Mouse (Mus musculus): ENCODE measurements around the gene Mlycd. TPM values are rescaled to one million over a fixed set of nuclear protein-coding genes. Genes with fewer than 3 reads are reported as not detected.

The Mlycd gene
- total and polyA plus RNA-seq, 3 experiments, result 4.2 to 12.3 (median 5.1) TPM

GRCm38 (mm10) chr8:119420318-119420717 is 25.6 kb downstream of the Mlycd start:
- DNase-seq (ENCODE audit: extremely low read depth), result no peak
- H3K27ac ChIP-seq (ENCODE audit: insufficient read depth, low read depth), result no peak overlapping the region
- no peak overlapping the region for H3K4me2 ChIP-seq (ENCODE audit: insufficient read depth, low read depth, poor library complexity, severe bottlenecking)
- dilution Hi-C loops (cut with MboI; ENCODE audit: extremely low pct_ligation_motif_present, extremely low pct_unique_long_range_greater_than_20kb, low sequenced_read_pairs) (no loop called here), in situ Hi-C loops (cut with MboI; ENCODE audit: low pct_ligation_motif_present, low pct_unique_long_range_greater_than_20kb, low sequenced_read_pairs) (no loop called here)
- H3K9ac ChIP-seq (ENCODE audit: insufficient read depth, low read depth), result no peak overlapping the region
- no peak overlapping the region for H3K4me3 ChIP-seq (replicated peaks in 1 of 3; ENCODE audit: low read depth in 2 of 3, low read length in 2 of 3, poor library complexity in 1 of 3)
- H3K27me3 ChIP-seq (replicated peaks), result peaks cover 6% of the 10 kb centered on the region
- no peak for TF ChIP-seq MAZ (IDR thresholded peaks at IDR 0.05; ENCODE audit: low read depth, low read length)
- no peak for TF ChIP-seq MXI1 (IDR thresholded peaks at IDR 0.05; ENCODE audit: low read depth, low read length)
- no peak for TF ChIP-seq ZC3H11A (IDR thresholded peaks at IDR 0.05; ENCODE audit: low read depth, low read length)
- TF ChIP-seq POLR2A (IDR thresholded peaks at IDR 0.05; ENCODE audit: low read depth, low read length), result no peak
- no peak for TF ChIP-seq MAX (IDR thresholded peaks at IDR 0.05; ENCODE audit: low read length)
- no peak for TF ChIP-seq CTCF (conservative IDR thresholded peaks at IDR 0.05 in 1 of 2, IDR thresholded peaks at IDR 0.05 in 1 of 2; ENCODE audit: low read depth in 2 of 2, low read length in 2 of 2)
- TF ChIP-seq GABPA (IDR thresholded peaks at IDR 0.05; ENCODE audit: insufficient replicate concordance, low read depth, low read length), result no peak
- TF ChIP-seq SMC3 (IDR thresholded peaks at IDR 0.05; ENCODE audit: low read depth, low read length), result no peak
- TF ChIP-seq JUND (conservative IDR thresholded peaks at IDR 0.05; ENCODE audit: low read depth, low read length), result no peak
- no peak for TF ChIP-seq BHLHE40 (IDR thresholded peaks at IDR 0.05; ENCODE audit: low read depth, low read length)
- no peak for TF ChIP-seq ZKSCAN1 (IDR thresholded peaks at IDR 0.05; ENCODE audit: borderline replicate concordance, low read depth, low read length)
- TF ChIP-seq IRF4 (IDR thresholded peaks at IDR 0.05; ENCODE audit: low read depth, low read length), result no peak
- TF ChIP-seq KAT2A (IDR thresholded peaks at IDR 0.05; ENCODE audit: insufficient replicate concordance, low read length), result no peak
- H3K9me3 ChIP-seq (replicated peaks; ENCODE audit: low read length), result no peaks in the 10 kb centered on the region
- H3K36me3 ChIP-seq (replicated peaks in 1 of 2; ENCODE audit: control insufficient read depth in 1 of 2, insufficient read depth in 1 of 2, low read length in 1 of 2), result no peaks in the 10 kb centered on the region
- H3K79me2 ChIP-seq (replicated peaks; ENCODE audit: control insufficient read depth, extremely low read depth, insufficient read depth, poor library complexity, severe bottlenecking), result no peaks in the 10 kb centered on the region
- peaks cover 48 to 65% of the 10 kb centered on the region in 2 experiments for H3K4me1 ChIP-seq (ENCODE audit: control insufficient read depth in 1 of 2, insufficient read depth in 2 of 2)

- no peaks in the 10 kb centered on the region for H3K9me3 ChIP-seq (replicated peaks; ENCODE audit: low read length)
- no peaks in the 10 kb centered on the region for H3K27me3 ChIP-seq (replicated peaks)
- H3K4me2 ChIP-seq (ENCODE audit: insufficient read depth, low read depth, poor library complexity, severe bottlenecking), result no peak overlapping the region
- peaks cover 57 to 79% of the 10 kb centered on the region in 2 experiments for H3K4me1 ChIP-seq (ENCODE audit: control insufficient read depth in 1 of 2, insufficient read depth in 2 of 2)
- dilution Hi-C loops (cut with MboI; ENCODE audit: extremely low pct_ligation_motif_present, extremely low pct_unique_long_range_greater_than_20kb, low sequenced_read_pairs) (no loop called here), in situ Hi-C loops (cut with MboI; ENCODE audit: low pct_ligation_motif_present, low pct_unique_long_range_greater_than_20kb, low sequenced_read_pairs) (no loop called here)
- H3K36me3 ChIP-seq (replicated peaks in 1 of 2; ENCODE audit: control insufficient read depth in 1 of 2, insufficient read depth in 1 of 2, low read length in 1 of 2), result no peaks in the 10 kb centered on the region
- no peak for DNase-seq (ENCODE audit: extremely low read depth)
- no peaks in the 10 kb centered on the region for H3K79me2 ChIP-seq (replicated peaks; ENCODE audit: control insufficient read depth, extremely low read depth, insufficient read depth, poor library complexity, severe bottlenecking)
- H3K9ac ChIP-seq (ENCODE audit: insufficient read depth, low read depth), result no peak overlapping the region
- no peak overlapping the region for H3K4me3 ChIP-seq (replicated peaks in 1 of 3; ENCODE audit: low read depth in 2 of 3, low read length in 2 of 3, poor library complexity in 1 of 3)
- TF ChIP-seq ZMIZ1 (IDR thresholded peaks at IDR 0.05; ENCODE audit: low read depth, low read length) (no peak), RCOR1 (conservative IDR thresholded peaks at IDR 0.05; ENCODE audit: low read depth, low read length) (no peak), UBTF (IDR thresholded peaks at IDR 0.05; ENCODE audit: low read depth, low read length) (no peak), CTCF (conservative IDR thresholded peaks at IDR 0.05 in 1 of 2, IDR thresholded peaks at IDR 0.05 in 1 of 2; ENCODE audit: low read depth in 2 of 2, low read length in 2 of 2) (no peak), NRF1 (IDR thresholded peaks at IDR 0.05; ENCODE audit: low read depth, low read length) (no peak), SMC3 (IDR thresholded peaks at IDR 0.05; ENCODE audit: low read depth, low read length) (no peak), MEF2A (IDR thresholded peaks at IDR 0.05; ENCODE audit: borderline replicate concordance, low read depth, low read length) (no peak), CHD1 (IDR thresholded peaks at IDR 0.05; ENCODE audit: low read depth, low read length) (no peak), TCF12 (IDR thresholded peaks at IDR 0.05; ENCODE audit: low read depth, low read length) (no peak), IRF4 (IDR thresholded peaks at IDR 0.05; ENCODE audit: low read depth, low read length) (no peak)
- no peak overlapping the region for H3K27ac ChIP-seq (ENCODE audit: insufficient read depth, low read depth)
Observed at GRCm38 (mm10) chr8:119421603-119422122, 27.0 kb downstream of the Mlycd start.
